ENCODE assay signal across 7 mouse cellular contexts in genomic region chr5:64805131-64805872, GRCm38 (mm10). TPM values are rescaled to one million over a fixed set of nuclear protein-coding genes. Genes with fewer than 3 reads are reported as not detected.
A peak's percentile ranks its signal among the peaks of the same experiment; 100 is the strongest.
DNase-seq lines count a peak whose midpoint lies in the region; ATAC-seq and TF ChIP-seq lines count a peak whose summit lies in the region.

No protein-coding gene starts in this region.

- WGBS in limb, embryonic 15.5 days, result 10% methylated on average over 7 of the region's 7 CpGs
- WGBS in stomach, postnatal 0 days, result 16% methylated on average over 7 of the region's 7 CpGs

- DNase-seq in thymus, postnatal 14 days, result peak; percentile 23
- no peak for DNase-seq in thymus, postnatal 4 days
- DNase-seq in stomach, postnatal 0 days (ENCODE audit: low spot score), result no peak
- no peak for DNase-seq in gastrocnemius, postnatal 14 days
- no peak for DNase-seq in layer of hippocampus, adult 18-20 months (ENCODE audit: low spot score in 2 of 2)

- TF ChIP-seq CTCF in embryonic fibroblast, embryonic 13.5 days (IDR thresholded peaks at IDR 0.05; ENCODE audit: borderline replicate concordance, insufficient read depth, low read length), result no peak
- no peak for TF ChIP-seq CTCF in stomach, postnatal 0 days (IDR thresholded peaks at IDR 0.05; ENCODE audit: low read depth)

- H3K4me1 ChIP-seq in embryonic fibroblast, embryonic 13.5 days (ENCODE audit: control insufficient read depth, insufficient read depth, low read length), result peaks cover 12% of the 10 kb centered on the region
- peaks cover 47% of the 10 kb centered on the region for H3K4me1 ChIP-seq in limb, embryonic 15.5 days
- H3K4me1 ChIP-seq in stomach, postnatal 0 days (replicated peaks; ENCODE audit: control insufficient read depth, insufficient read depth), result peaks cover 10% of the 10 kb centered on the region; the same call in 1 of the 2 replicates

- no peak for ATAC-seq in limb, embryonic 15.5 days (ENCODE audit: insufficient number of reproducible peaks, low FRiP score, low TSS enrichment, low read depth)
- ATAC-seq in stomach, postnatal 0 days (ENCODE audit: low FRiP score, low TSS enrichment), result no peak

- H3K36me3 ChIP-seq in limb, embryonic 15.5 days, result no peaks in the 10 kb centered on the region
- H3K36me3 ChIP-seq in stomach, postnatal 0 days (ENCODE audit: control insufficient read depth, insufficient read depth, low read length), result no peaks in the 10 kb centered on the region

- peak; percentile 31; the same call in 1 of the 2 replicates for TF ChIP-seq POLR2A in embryonic fibroblast, embryonic 13.5 days (IDR thresholded peaks at IDR 0.05; ENCODE audit: low read depth, low read length)

- H3K9me3 ChIP-seq in limb, embryonic 15.5 days, result no peaks in the 10 kb centered on the region
- H3K9me3 ChIP-seq in stomach, postnatal 0 days (ENCODE audit: control insufficient read depth, low read length), result no peaks in the 10 kb centered on the region

- H3K9ac ChIP-seq in limb, embryonic 15.5 days, result no peak overlapping the region
- H3K9ac ChIP-seq in stomach, postnatal 0 days (ENCODE audit: low read length), result peak overlapping the region; percentile 74

- peak overlapping the region; percentile 48 for H3K4me2 ChIP-seq in limb, embryonic 15.5 days
- peak overlapping the region; percentile 60 for H3K4me2 ChIP-seq in stomach, postnatal 0 days (replicated peaks; ENCODE audit: low read depth)

- intact Hi-C loops in gastrocnemius, postnatal 14 days (cut with DNase I; ENCODE audit: low total_unique reads), result no loop called here

- H3K4me3 ChIP-seq in embryonic fibroblast, embryonic 13.5 days (ENCODE audit: insufficient read depth, low read length), result peak overlapping the region; percentile 75
- H3K4me3 ChIP-seq in limb, embryonic 15.5 days, result peak overlapping the region; percentile 85
- peak overlapping the region; percentile 98 for H3K4me3 ChIP-seq in stomach, postnatal 0 days (ENCODE audit: low read depth, low read length)

- peak overlapping the region; percentile 99 for H3K27ac ChIP-seq in embryonic fibroblast, embryonic 13.5 days (ENCODE audit: insufficient read depth, low read length)
- peak overlapping the region; percentile 88 for H3K27ac ChIP-seq in limb, embryonic 15.5 days
- peak overlapping the region; percentile 94 for H3K27ac ChIP-seq in stomach, postnatal 0 days (replicated peaks)

- TF ChIP-seq EP300 in stomach, postnatal 0 days (optimal IDR thresholded peaks at IDR 0.05), result no peak

- H3K27me3 ChIP-seq in limb, embryonic 15.5 days, result no peaks in the 10 kb centered on the region
- H3K27me3 ChIP-seq in stomach, postnatal 0 days (ENCODE audit: control insufficient read depth, insufficient read depth, low read length), result no peaks in the 10 kb centered on the region

RNA-seq across cellular contexts. Expression of gene Klf3, which starts 2.1 kb away (rescaled TPM):
- 105 and 107 TPM in 2 replicates for polyA plus RNA-seq in embryonic fibroblast, embryonic 13.5 days (2011; ENCODE audit: insufficient read length, low read depth, missing spikeins)
- 86.7 and 89.6 TPM in 2 replicates for polyA plus RNA-seq in limb, embryonic 15.5 days (2015; fragmentation: Nextera tagmentation; extraction: Ambion mirVana)
- polyA plus RNA-seq in stomach, postnatal 0 days (2015; fragmentation: Nextera tagmentation; extraction: Ambion mirVana), result 97.5 and 101 TPM in 2 replicates
- total RNA-seq in gastrocnemius, postnatal 14 days (2021), result 10 to 100 TPM; 23.7 to 26.6 TPM
- total RNA-seq in layer of hippocampus, adult 18-20 months (2021), result 10 to 100 TPM; 58.1 to 59.5 TPM
